Mouse (Mus musculus) hindbrain, embryonic 10.5 days (tissue): Measurements from ENCODE around the gene Suds3. TPM values are rescaled to one million over a fixed set of nuclear protein-coding genes. Genes with fewer than 3 reads are reported as not detected.

Experiments
- DNase-seq: peaks from one replicate; pipeline ENCODE4 v3.0.0-alpha.2; 2017; ENCODE audit warnings: low spot score
- H3K27ac ChIP-seq: fragments of 300-500 bp; sonication (generic); 2 replicates; pipeline ENCODE4 v1.5.1; 2016; ENCODE audit warnings: mild to moderate bottlenecking, moderate library complexity
- H3K27me3 ChIP-seq: fragments of 300-500 bp; sonication (generic); 2 replicates; pipeline ENCODE4 v1.6.1; 2016; ENCODE audit warnings: mild to moderate bottlenecking; ENCODE audit not compliant: poor library complexity, insufficient read depth, severe bottlenecking
- H3K36me3 ChIP-seq: fragments of 300-500 bp; sonication (generic); 2 replicates; pipeline ENCODE4 v1.6.1; 2016; ENCODE audit warnings: mild to moderate bottlenecking, moderate library complexity
- H3K4me1 ChIP-seq: fragments of 300-500 bp; sonication (generic); replicated peaks from 2 replicates; pipeline ENCODE4 v1.6.1; 2016; ENCODE audit warnings: mild to moderate bottlenecking
- H3K4me3 ChIP-seq: fragments of 300-500 bp; sonication (generic); 2 replicates; pipeline ENCODE4 v1.5.1; 2016; ENCODE audit warnings: mild to moderate bottlenecking, moderate library complexity
- H3K9me3 ChIP-seq: fragments of 300-500 bp; sonication (generic); 2 replicates; pipeline ENCODE4 v1.6.1; 2016; ENCODE audit warnings: mild to moderate bottlenecking, moderate library complexity
- WGBS: fragments of 180-500 bp; shearing (Covaris S2); methylation state at CpG from one replicate; pipeline ENCODE4 v1.1.7; 2016; 5-methylcytosine and 5-hydroxymethylcytosine counted together
- polyA plus RNA-seq: library from polyadenylated mRNA; unstranded; fragments of >200 nt; fragmentation: Nextera tagmentation; extraction: Ambion mirVana; gene quantifications from 2 replicates; pipeline ENCODE4 v1.2.1, GENCODE M21; 2016

The Suds3 gene
- polyA plus RNA-seq, 1 experiment from 2014 or later, result 90.4 TPM

DNA sequence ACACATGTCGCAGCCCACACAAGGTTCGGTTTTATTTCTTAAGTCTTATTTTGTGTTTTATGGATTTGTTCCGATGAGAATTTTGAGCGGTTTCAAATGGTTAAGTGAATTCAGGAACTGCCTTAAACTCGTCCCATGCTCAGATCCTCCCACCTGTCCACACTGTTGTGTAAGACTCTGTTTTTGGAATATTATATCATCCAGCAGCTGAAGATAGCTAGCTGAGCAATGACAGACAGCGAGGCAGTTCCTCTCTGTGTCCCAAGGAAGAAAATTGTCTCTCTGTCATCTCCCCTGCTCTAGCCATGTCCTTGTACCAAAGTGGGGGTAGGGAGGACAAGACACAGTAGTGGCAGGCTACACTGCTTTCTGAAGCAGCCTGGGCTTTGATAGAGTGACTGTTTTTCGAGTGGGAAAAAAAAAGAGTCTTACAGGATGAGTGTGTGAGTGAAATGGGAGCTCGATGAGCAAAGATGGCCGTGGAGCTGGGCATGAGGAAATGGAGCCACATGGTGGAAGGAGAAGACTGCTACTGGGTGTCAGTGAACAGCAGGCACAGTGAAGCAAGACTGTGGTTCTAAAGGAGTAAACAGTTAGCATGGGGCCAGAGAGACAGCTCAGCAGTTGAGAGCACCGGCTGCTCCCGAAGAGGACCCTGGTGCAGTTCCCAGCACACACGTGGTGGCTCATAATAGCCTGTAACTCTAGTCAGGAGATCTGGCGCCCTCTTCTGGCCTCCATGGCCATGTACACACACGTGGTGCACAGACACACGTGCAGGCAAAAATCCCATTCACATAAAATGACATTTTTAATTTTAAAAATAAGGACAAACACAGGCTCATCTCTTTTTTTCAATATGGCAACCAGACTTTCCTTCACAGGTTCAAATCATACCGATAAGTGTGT is 31.5 kb upstream of the Suds3 start:
- Histone ChIP-seq H3K9me3 (peaks cover 3% of the 10 kb centered on the region; the same call in 1 of the 2 replicates), H3K27me3 (no peaks in the 10 kb centered on the region), H3K27ac (no peak overlapping the region), H3K4me1 (0 out of 2 replicates have a peak, but pooled peaks cover 5% of the 10 kb centered on the region), H3K4me3 (no peak overlapping the region), H3K36me3 (peaks cover 4% of the 10 kb centered on the region; the same call in 1 of the 2 replicates)
- 93% methylated on average over 16 of the region's 16 CpGs for WGBS
- no peak for DNase-seq

DNA sequence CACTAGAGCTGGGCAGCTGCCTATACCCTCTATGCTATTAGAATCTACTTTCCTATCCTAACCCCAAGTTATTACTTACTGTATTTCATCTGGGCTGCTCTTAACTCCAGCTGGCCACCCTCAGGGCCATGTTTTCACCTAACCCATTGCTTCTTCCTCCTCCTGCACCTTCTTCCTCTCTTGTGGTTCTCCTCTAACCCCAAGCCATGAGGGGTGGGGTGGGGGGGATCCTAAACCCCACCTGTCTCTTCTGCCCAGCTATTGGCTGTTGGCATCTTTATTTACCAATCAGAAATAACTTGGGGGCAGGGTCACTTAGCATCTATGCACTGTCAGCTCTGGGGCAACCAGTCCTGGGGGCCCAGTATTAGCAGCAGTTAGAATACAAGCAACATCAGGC is 30.3 kb upstream of the Suds3 start:
- Histone ChIP-seq H3K27ac (no peak overlapping the region), H3K4me1 (0 out of 2 replicates have a peak, but pooled peaks cover 5% of the 10 kb centered on the region), H3K36me3 (peaks cover 4% of the 10 kb centered on the region; the same call in 1 of the 2 replicates), H3K27me3 (no peaks in the 10 kb centered on the region), H3K4me3 (no peak overlapping the region), H3K9me3 (peaks cover 3% of the 10 kb centered on the region; the same call in 1 of the 2 replicates)
- no peak for DNase-seq

- peaks cover 4% of the 10 kb centered on the region; the same call in 1 of the 2 replicates for H3K36me3 ChIP-seq
- 68% methylated on average over 9 of the region's 9 CpGs for WGBS
- H3K27ac ChIP-seq, result no peak overlapping the region
- H3K4me3 ChIP-seq, result no peak overlapping the region
- peaks cover 14% of the 10 kb centered on the region for H3K4me1 ChIP-seq
- no peaks in the 10 kb centered on the region for H3K27me3 ChIP-seq
- peaks cover 3% of the 10 kb centered on the region; the same call in 1 of the 2 replicates for H3K9me3 ChIP-seq
- DNase-seq, result peak; percentile 43
These were observed 27.8 kb upstream of the Suds3 start for GRCm38 (mm10) chr5:117143721-117144135.

GRCm38 (mm10) chr5:117140374-117140773 is 24.5 kb upstream of the Suds3 start:
- DNase-seq, result no peak
- 76% methylated on average over 7 of the region's 7 CpGs for WGBS
- H3K36me3 ChIP-seq, result no peaks in the 10 kb centered on the region
- H3K4me3 ChIP-seq, result no peak overlapping the region
- peaks cover 28% of the 10 kb centered on the region for H3K4me1 ChIP-seq
- no peaks in the 10 kb centered on the region for H3K9me3 ChIP-seq
- H3K27me3 ChIP-seq, result no peaks in the 10 kb centered on the region
- H3K27ac ChIP-seq, result 0 out of 2 replicates have a peak overlapping the region, but pooled peaks have one; percentile 2

GRCm38 (mm10) chr5:117139822-117140221 is 23.9 kb upstream of the Suds3 start:
- no peaks in the 10 kb centered on the region for H3K36me3 ChIP-seq
- WGBS, result 79% methylated on average over 8 of the region's 8 CpGs
- H3K27me3 ChIP-seq, result no peaks in the 10 kb centered on the region

DNA sequence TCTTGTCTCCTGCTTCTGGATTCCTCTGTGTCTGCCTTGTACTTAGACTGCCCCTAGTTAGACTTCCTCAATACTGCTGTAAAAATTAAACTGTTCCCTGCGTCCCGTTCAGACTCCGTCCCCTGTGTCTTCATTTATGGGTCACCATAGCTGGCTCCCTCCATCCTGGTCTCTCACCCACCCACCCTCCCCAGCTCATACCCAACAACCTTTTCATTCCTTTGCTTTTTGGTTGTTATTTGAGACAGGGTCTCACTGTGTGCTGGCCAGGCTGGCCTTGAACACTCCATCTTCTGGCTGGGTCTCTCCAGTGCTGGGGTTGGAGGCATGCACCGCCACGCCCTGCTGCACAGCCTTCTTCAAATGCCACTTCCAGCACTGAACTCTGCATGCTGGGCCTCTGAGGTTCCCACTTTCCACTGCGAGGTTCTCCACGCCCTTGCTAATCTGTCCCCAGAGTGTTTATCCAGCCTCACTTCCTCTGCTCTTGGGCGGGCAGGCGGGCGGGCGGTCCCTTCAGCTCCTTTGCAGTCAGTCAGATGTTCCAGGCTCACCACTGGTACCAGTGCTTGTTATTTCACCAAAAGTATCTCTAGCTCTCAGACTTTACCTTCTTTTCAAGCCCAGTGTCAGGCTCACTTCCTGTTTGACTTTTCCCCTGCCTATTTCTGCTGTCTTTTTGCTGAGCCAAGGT is 22.5 kb upstream of the Suds3 start:
- Histone ChIP-seq H3K27me3 (no peaks in the 10 kb centered on the region), H3K36me3 (no peaks in the 10 kb centered on the region), H3K4me1 (peaks cover 33% of the 10 kb centered on the region), H3K9me3 (no peaks in the 10 kb centered on the region), H3K4me3 (no peak overlapping the region), H3K27ac (no peak overlapping the region)
- no peak for DNase-seq
- WGBS, result 78% methylated on average over 11 of the region's 11 CpGs

More at GRCm38 (mm10) chr5:117139822-117140221, 23.9 kb upstream of the Suds3 start:
- H3K9me3 ChIP-seq, result no peaks in the 10 kb centered on the region
- no peak overlapping the region for H3K27ac ChIP-seq
- no peak for DNase-seq
- peaks cover 29% of the 10 kb centered on the region for H3K4me1 ChIP-seq
- H3K4me3 ChIP-seq, result no peak overlapping the region

- Histone ChIP-seq H3K27me3 (no peaks in the 10 kb centered on the region), H3K9me3 (no peaks in the 10 kb centered on the region), H3K4me3 (no peak overlapping the region), H3K27ac (0 out of 2 replicates have a peak overlapping the region, but pooled peaks have one; percentile 16), H3K36me3 (no peaks in the 10 kb centered on the region), H3K4me1 (peaks cover 33% of the 10 kb centered on the region)
- 77% methylated on average over 8 of the region's 8 CpGs for WGBS
- no peak for DNase-seq
These were observed 21.7 kb upstream of the Suds3 start for GRCm38 (mm10) chr5:117137594-117137993.

- H3K27me3 ChIP-seq, result no peaks in the 10 kb centered on the region
- DNase-seq, result no peak
- no peak overlapping the region for H3K4me3 ChIP-seq
- peaks cover 33% of the 10 kb centered on the region for H3K4me1 ChIP-seq
- H3K27ac ChIP-seq, result 0 out of 2 replicates have a peak overlapping the region, but pooled peaks have one; percentile 16
- WGBS, result 74% methylated on average over 10 of the region's 10 CpGs
- no peaks in the 10 kb centered on the region for H3K9me3 ChIP-seq
- no peaks in the 10 kb centered on the region for H3K36me3 ChIP-seq
These were observed 21.1 kb upstream of the Suds3 start for GRCm38 (mm10) chr5:117137011-117137410.

GRCm38 (mm10) chr5:117136570-117136969 is 20.7 kb upstream of the Suds3 start:
- no peak for DNase-seq
- WGBS, result 94% methylated on average over 5 of the region's 5 CpGs

DNA sequence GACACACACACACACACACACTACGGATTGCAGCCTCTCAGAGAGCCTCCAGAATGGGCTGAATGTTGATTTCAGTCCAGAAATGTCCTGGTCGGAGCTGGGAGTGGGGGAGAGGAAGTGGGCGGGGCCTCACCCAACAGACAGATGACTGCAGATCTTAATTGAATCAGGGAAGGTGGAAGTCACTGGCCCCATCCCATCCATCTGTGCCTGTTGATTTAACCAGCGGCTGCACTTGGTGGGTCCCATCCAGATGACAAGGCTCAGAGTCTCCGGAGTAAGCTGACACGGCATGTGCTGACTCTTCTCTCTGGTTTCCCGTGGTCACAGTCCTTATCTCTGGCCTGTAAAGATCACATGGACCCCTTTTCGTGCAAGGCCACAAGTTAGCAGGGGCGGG is 20.0 kb upstream of the Suds3 start:
- 39% methylated on average over 9 of the region's 9 CpGs for WGBS
- Histone ChIP-seq H3K4me3 (peak overlapping the region; percentile 9; the same call in 1 of the 2 replicates), H3K27me3 (no peaks in the 10 kb centered on the region), H3K4me1 (peaks cover 33% of the 10 kb centered on the region), H3K9me3 (no peaks in the 10 kb centered on the region), H3K27ac (peak overlapping the region; percentile 73), H3K36me3 (no peaks in the 10 kb centered on the region)
- peak; percentile 50 for DNase-seq

More at GRCm38 (mm10) chr5:117136570-117136969, 20.7 kb upstream of the Suds3 start:
- Histone ChIP-seq H3K36me3 (no peaks in the 10 kb centered on the region), H3K4me3 (no peak overlapping the region), H3K27ac (no peak overlapping the region), H3K27me3 (no peaks in the 10 kb centered on the region), H3K9me3 (no peaks in the 10 kb centered on the region), H3K4me1 (peaks cover 33% of the 10 kb centered on the region)

- no peak for DNase-seq
- Histone ChIP-seq H3K4me3 (no peak overlapping the region), H3K27ac (peak overlapping the region; percentile 73), H3K4me1 (peaks cover 24% of the 10 kb centered on the region), H3K36me3 (no peaks in the 10 kb centered on the region), H3K9me3 (no peaks in the 10 kb centered on the region), H3K27me3 (no peaks in the 10 kb centered on the region)
- WGBS, result 82% methylated on average over 3 of the region's 3 CpGs
These were observed 19.1 kb upstream of the Suds3 start for GRCm38 (mm10) chr5:117134889-117135456.

DNA sequence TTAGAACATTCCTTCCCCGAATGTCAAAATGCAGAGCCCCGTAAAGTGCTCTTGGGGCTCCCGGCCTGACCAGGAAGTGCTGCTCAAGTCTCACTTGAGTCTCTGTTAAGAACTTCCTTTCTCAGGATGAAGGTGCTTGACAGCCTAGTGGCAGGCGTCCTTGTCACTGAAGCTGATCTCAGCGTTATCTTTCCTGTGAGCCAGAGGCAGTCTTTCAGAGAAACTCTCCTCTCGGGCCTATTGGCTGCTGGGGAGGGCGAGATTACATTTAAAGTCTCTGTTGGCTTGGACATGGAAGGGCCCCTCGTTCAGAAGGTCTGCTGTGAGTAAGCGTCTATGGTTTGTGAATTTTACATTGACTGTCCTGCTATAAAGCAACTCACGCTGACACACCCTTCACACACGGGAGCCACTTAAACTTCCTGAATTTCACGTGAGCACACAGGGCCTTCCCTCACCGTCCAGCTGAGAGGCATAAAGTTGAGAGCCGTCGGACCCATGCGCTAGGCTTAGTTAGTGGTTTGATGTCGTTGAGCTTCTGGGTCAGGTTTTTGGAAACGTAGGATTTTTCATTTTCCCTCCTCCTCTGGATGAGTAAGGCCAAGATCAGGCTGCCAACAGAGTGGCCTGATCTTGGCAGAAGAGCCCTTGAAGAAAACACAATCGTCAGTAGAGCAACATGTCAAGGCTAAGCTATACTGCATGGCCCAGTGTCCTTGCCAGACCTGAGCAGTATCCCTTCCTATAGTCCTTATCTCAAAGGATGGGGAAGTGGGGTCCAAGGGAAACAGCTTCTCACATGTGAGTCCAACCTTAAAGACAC is 18.4 kb upstream of the Suds3 start:
- Histone ChIP-seq H3K27me3 (no peaks in the 10 kb centered on the region), H3K4me3 (no peak overlapping the region), H3K9me3 (no peaks in the 10 kb centered on the region), H3K36me3 (no peaks in the 10 kb centered on the region), H3K4me1 (peaks cover 24% of the 10 kb centered on the region), H3K27ac (0 out of 2 replicates have a peak overlapping the region, but pooled peaks have one; percentile 3)
- no peak for DNase-seq
- WGBS, result 79% methylated on average over 19 of the region's 19 CpGs
